43 mouse cellular contexts compared by ENCODE assay signal in genomic region chr4:103247813-103248212, GRCm38 (mm10). TPM values are rescaled to one million over a fixed set of nuclear protein-coding genes. Genes with fewer than 3 reads are reported as not detected.
"Had no signal": no experiment of that assay in that cellular context is flagged by ENCODE, and none has a peak within 500 bp of the region (broad histone marks: within the 10 kb centered on the region; RNA-seq: fewer than 3 reads in every experiment).

No protein-coding gene starts in this region.

- H3K27ac ChIP-seq: gastrocnemius, adult 2 months; heart, embryonic 10.5 days; hindbrain, embryonic 10.5 days; hindbrain, embryonic 12.5 days; hindbrain, embryonic 14.5 days; intestine, embryonic 15.5 days; kidney, postnatal 0 days; limb, embryonic 13.5 days; limb, embryonic 15.5 days; liver, embryonic 14.5 days had no signal

- H3K4me3 ChIP-seq: gastrocnemius, adult 2 months; heart, embryonic 10.5 days; heart, embryonic 12.5 days; hindbrain, embryonic 10.5 days; hindbrain, embryonic 12.5 days; intestine, embryonic 15.5 days; limb, embryonic 13.5 days; limb, embryonic 15.5 days had no signal

- H3K4me1 ChIP-seq: heart, embryonic 10.5 days; heart, embryonic 12.5 days; hindbrain, embryonic 10.5 days; hindbrain, embryonic 12.5 days; intestine, embryonic 15.5 days; limb, embryonic 13.5 days; limb, embryonic 15.5 days had no signal

- H3K4me2 ChIP-seq: heart, embryonic 12.5 days; hindbrain, embryonic 12.5 days; hindbrain, embryonic 14.5 days; intestine, embryonic 15.5 days; limb, embryonic 13.5 days; limb, embryonic 15.5 days; liver, embryonic 11.5 days had no signal

- DNase-seq: gastrocnemius, adult 2 months; gastrocnemius, postnatal 10 days; gastrocnemius, postnatal 25 days; heart, adult 18-20 months; heart, postnatal 10 days; heart, postnatal 4 days; kidney, adult 18-20 months; kidney, adult 8-10 months; kidney, postnatal 14 days; kidney, postnatal 36 days; layer of hippocampus, adult 9-11 months; layer of hippocampus, postnatal 36 days; left cerebral cortex, postnatal 4 days had no signal

- H3K27me3 ChIP-seq: heart, embryonic 12.5 days; hindbrain, embryonic 12.5 days; intestine, embryonic 15.5 days; limb, embryonic 13.5 days; limb, embryonic 15.5 days had no signal

- H3K36me3 ChIP-seq: heart, embryonic 10.5 days; heart, embryonic 12.5 days; hindbrain, embryonic 10.5 days; hindbrain, embryonic 12.5 days; intestine, embryonic 15.5 days; limb, embryonic 13.5 days; limb, embryonic 15.5 days had no signal

- H3K9ac ChIP-seq: heart, embryonic 12.5 days; hindbrain, embryonic 12.5 days; hindbrain, embryonic 14.5 days; intestine, embryonic 15.5 days; limb, embryonic 13.5 days; limb, embryonic 15.5 days; liver, embryonic 14.5 days had no signal

- ATAC-seq: hindbrain, embryonic 16.5 days; inflammation-experienced regulatory T-cells, adult 6 months; intestine, embryonic 15.5 days; intestine, postnatal 0 days had no signal

- H3K9me3 ChIP-seq: heart, embryonic 10.5 days; heart, embryonic 12.5 days; hindbrain, embryonic 10.5 days; hindbrain, embryonic 12.5 days; intestine, embryonic 15.5 days; limb, embryonic 13.5 days; limb, embryonic 15.5 days had no signal

RNA-seq across cellular contexts. Expression of gene 4921539E11Rik, which starts 42.9 kb away (rescaled TPM):
- total RNA-seq: gastrocnemius, adult 2 months; gastrocnemius, postnatal 10 days; gastrocnemius, postnatal 25 days; gastrocnemius, postnatal 4 days; granulocyte monocyte progenitor cell, adult 5-6 weeks; heart, adult 18-20 months; heart, adult 8-10 months; heart, postnatal 10 days; heart, postnatal 25 days; heart, postnatal 4 days; layer of hippocampus, adult 18-20 months; layer of hippocampus, adult 8-10 months; layer of hippocampus, postnatal 14 days; layer of hippocampus, postnatal 36 days; left cerebral cortex, adult 18-20 months; left cerebral cortex, adult 8-10 months; left cerebral cortex, postnatal 10 days; left cerebral cortex, postnatal 25 days; left cerebral cortex, postnatal 4 days had no signal
- polyA plus RNA-seq: heart, embryonic 10.5 days; heart, embryonic 12.5 days; heart, embryonic 14.5 days; hindbrain, embryonic 10.5 days; hindbrain, embryonic 12.5 days; hindbrain, embryonic 14.5 days; hindbrain, embryonic 16.5 days; inflammation-experienced regulatory T-cells, adult 6 months; intestine, embryonic 15.5 days; intestine, postnatal 0 days; kidney, embryonic 14.5 days; kidney, postnatal 0 days; large intestine, adult 2 months; limb, embryonic 11.5 days; limb, embryonic 13.5 days; limb, embryonic 15.5 days; liver, embryonic 11.5 days; liver, embryonic 14.5 days; liver, embryonic 16.5 days had no signal
